Mouse (Mus musculus) kidney, postnatal 0 days (tissue): ENCODE data around the gene Fam25c. TPM values are rescaled to one million over a fixed set of nuclear protein-coding genes. Genes with fewer than 3 reads are reported as not detected.
A peak's percentile ranks its signal among the peaks of the same experiment; 100 is the strongest.

Experiments used
- ATAC-seq: fragments of 200-750 bp; cut with Nextera tagmentation; replicated peaks from 2 replicates; pipeline ENCODE4 v1.8.0; 2017; ENCODE audit warnings: low read depth, moderate number of reproducible peaks, moderate TSS enrichment, moderate library complexity; ENCODE audit not compliant: low FRiP score
- DNase-seq: peaks from one replicate; pipeline ENCODE4 v3.0.0-alpha.2; 2016; ENCODE audit warnings: low spot score
- H3K27ac ChIP-seq: fragments of 300-500 bp; sonication (generic); 2 replicates; pipeline ENCODE4 v1.5.1; 2014; ENCODE audit warnings: mild to moderate bottlenecking
- H3K27me3 ChIP-seq: fragments of 300-500 bp; sonication (generic); 2 replicates; pipeline ENCODE4 v1.6.1; 2014; ENCODE audit warnings: low read length, mixed read lengths; ENCODE audit not compliant: insufficient read depth
- H3K36me3 ChIP-seq: fragments of 300-500 bp; sonication (generic); 2 replicates; pipeline ENCODE4 v1.6.1; 2014; ENCODE audit warnings: low read length, mixed read lengths; ENCODE audit not compliant: insufficient read depth
- H3K4me1 ChIP-seq: fragments of 300-500 bp; sonication (generic); replicated peaks from 2 replicates; pipeline ENCODE4 v1.6.1; 2014; ENCODE audit warnings: antibody characterized with exemption, low read length, mixed read lengths; ENCODE audit not compliant: insufficient read depth
- H3K4me2 ChIP-seq: fragments of 300-500 bp; sonication (generic); 2 replicates; pipeline ENCODE4 v1.6.1; 2014; ENCODE audit warnings: mild to moderate bottlenecking, low read length, moderate library complexity, mixed read lengths
- H3K4me3 ChIP-seq: fragments of 300-500 bp; sonication (generic); replicated peaks from 2 replicates; pipeline ENCODE4 v1.5.1; 2014; ENCODE audit warnings: low read depth, low read length
- H3K9ac ChIP-seq: fragments of 300-500 bp; sonication (generic); 2 replicates; pipeline ENCODE4 v1.6.1; 2014; ENCODE audit warnings: low read depth, low read length
- H3K9me3 ChIP-seq: fragments of 300-500 bp; sonication (generic); replicated peaks from 2 replicates; pipeline ENCODE4 v1.6.1; 2016; ENCODE audit warnings: low read length, inconsistent platforms, mixed read lengths
- CTCF ChIP-seq: IDR thresholded peaks from 2 replicates; pipeline ENCODE4 v1.5.1; 2016; ENCODE audit warnings: antibody characterized with exemption, low read depth, mild to moderate bottlenecking, moderate library complexity
- WGBS: fragments of 180-500 bp; shearing (Covaris S2); extraction: QIAGEN DNeasy Blood & Tissue Kit; methylation state at CpG from one replicate; pipeline ENCODE4 v1.1.7; 2014; 5-methylcytosine and 5-hydroxymethylcytosine counted together
- polyA plus RNA-seq: library from polyadenylated mRNA; unstranded; fragments of >200 nt; fragmentation: Nextera tagmentation; extraction: Ambion mirVana; gene quantifications from 2 replicates; pipeline ENCODE4 v1.2.1, GENCODE M21; 2015

Gene Fam25c
- polyA plus RNA-seq, 1 experiment from 2014 or later = 15.2 TPM

- Histone ChIP-seq H3K4me3 (no peak overlapping the region), H3K4me2 (0 out of 2 replicates have a peak overlapping the region, but pooled peaks have one; percentile 1), H3K4me1 (peaks cover 5% of the 10 kb centered on the region; the same call in 1 of the 2 replicates), H3K27ac (peak overlapping the region; percentile 64), H3K36me3 (no peaks in the 10 kb centered on the region), H3K27me3 (no peaks in the 10 kb centered on the region), H3K9ac (no peak overlapping the region), H3K9me3 (no peaks in the 10 kb centered on the region)
- ATAC-seq (no peak; the same call in 1 of the 2 replicates), DNase-seq (peak; percentile 56)
- 22% methylated on average over 5 of the region's 5 CpGs for WGBS
- TF ChIP-seq CTCF = no peak
Observed at GRCm38 (mm10) chr14:34303265-34303680, 52.0 kb downstream of the Fam25c start.

- Histone ChIP-seq H3K4me3 (no peak overlapping the region), H3K4me2 (no peak overlapping the region), H3K27me3 (no peaks in the 10 kb centered on the region), H3K9me3 (no peaks in the 10 kb centered on the region), H3K27ac (peak overlapping the region; percentile 58), H3K9ac (no peak overlapping the region), H3K4me1 (peaks cover 6% of the 10 kb centered on the region; the same call in 1 of the 2 replicates), H3K36me3 (no peaks in the 10 kb centered on the region)
- DNase-seq = no peak
- TF ChIP-seq CTCF = no peak
- whole genome bisulfite sequencing = 55% methylated on average over 5 of the region's 5 CpGs
- peak; percentile 26; the same call in 1 of the 2 replicates for ATAC-seq
Observed at GRCm38 (mm10) chr14:34302681-34303242, 52.5 kb downstream of the Fam25c start.

Other genes starting within 250 kb of the Fam25c start
- 0.09 and 0.19 TPM in 2 replicates for gene Npy4r, start 202.9 kb downstream of the Fam25c start, polyA plus RNA-seq
- 0.62 and 0.79 TPM in 2 replicates for gene Gprin2, start 153.8 kb downstream of the Fam25c start, polyA plus RNA-seq
- 0.76 and 0.80 TPM in 2 replicates for gene Syt15, start 135.8 kb downstream of the Fam25c start, polyA plus RNA-seq
- gene Shld2, start 44.9 kb downstream of the Fam25c start, polyA plus RNA-seq = 11.5 and 11.8 TPM in 2 replicates
- gene Glud1, start 44.7 kb downstream of the Fam25c start, polyA plus RNA-seq = 160 and 161 TPM in 2 replicates
- 5.3 and 5.5 TPM in 2 replicates for gene Sncg, start 19.4 kb upstream of the Fam25c start, polyA plus RNA-seq
- 16.2 and 17.1 TPM in 2 replicates for gene Mmrn2, start 20.0 kb upstream of the Fam25c start, polyA plus RNA-seq
- gene Bmpr1a, start 147.9 kb upstream of the Fam25c start, polyA plus RNA-seq = 35.8 and 37.1 TPM in 2 replicates
- gene 9230112D13Rik, start 167.4 kb upstream of the Fam25c start, polyA plus RNA-seq = not detected in 2 replicates
- gene Ldb3, start 233.2 kb upstream of the Fam25c start, polyA plus RNA-seq = 0.50 and 0.51 TPM in 2 replicates
- 0.22 and 0.31 TPM in 2 replicates for gene Opn4, start 244.7 kb upstream of the Fam25c start, polyA plus RNA-seq